Mouse (Mus musculus) granulocyte monocyte progenitor cell, adult 5-6 weeks (primary cell): ENCODE results near the gene Ccr4. TPM values are rescaled to one million over a fixed set of nuclear protein-coding genes. Genes with fewer than 3 reads are reported as not detected.
A peak's percentile ranks its signal among the peaks of the same experiment; 100 is the strongest.

Source experiments
- ATAC-seq: replicated peaks from 2 replicates; pipeline ENCODE4 v1.8.0; 2016; ENCODE audit warnings: mild to moderate bottlenecking, moderate TSS enrichment, inconsistent platforms; ENCODE audit not compliant: poor library complexity, severe bottlenecking
- total RNA-seq, 2 experiments: library from RNA; stranded (forward) in 1 of 2; stranded (reverse) in 1 of 2; fragments of 200-712, 200-1000 nt in 1 of 2; fragments of >200 nt in 1 of 2; fragmentation: Nextera tagmentation in 1 of 2; gene quantifications; 2 replicates each; pipeline ENCODE4 v1.2.3; 2014 to 2017

The Ccr4 gene
- total RNA-seq (2014; fragmentation: Nextera tagmentation) (not detected in 2 replicates), total RNA-seq (2017) (not detected in 2 replicates)

DNA sequence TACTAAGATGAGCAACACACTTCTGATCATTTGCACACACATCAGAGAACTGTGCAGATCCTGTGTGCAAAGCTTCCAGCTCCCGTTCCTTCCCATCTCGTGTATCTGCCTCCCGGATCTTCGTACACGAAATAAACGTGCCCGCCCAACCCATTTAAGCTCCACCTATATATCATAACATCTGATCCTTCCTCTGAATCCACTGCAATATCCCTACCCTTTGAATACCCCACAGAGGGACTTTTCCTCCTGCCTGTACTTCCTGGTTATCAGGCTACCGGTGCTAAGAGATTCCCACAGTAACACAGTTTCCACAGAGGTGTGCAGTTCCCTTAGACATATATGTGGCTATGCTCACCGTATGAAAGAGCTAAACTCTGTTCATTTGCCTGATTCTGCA lies at the start of gene Ccr4:
TSS of gene Ccr4 (minus strand) at position 101 of the 400 bp plus-strand sequence.
- ATAC-seq, result no peak

- peak; percentile 42 for ATAC-seq
These were observed 49.1 kb upstream of the Ccr4 start for GRCm38 (mm10) chr9:114553828-114554227.

- ATAC-seq, result no peak
These were observed 45.3 kb upstream of the Ccr4 start for GRCm38 (mm10) chr9:114550033-114550432.

DNA sequence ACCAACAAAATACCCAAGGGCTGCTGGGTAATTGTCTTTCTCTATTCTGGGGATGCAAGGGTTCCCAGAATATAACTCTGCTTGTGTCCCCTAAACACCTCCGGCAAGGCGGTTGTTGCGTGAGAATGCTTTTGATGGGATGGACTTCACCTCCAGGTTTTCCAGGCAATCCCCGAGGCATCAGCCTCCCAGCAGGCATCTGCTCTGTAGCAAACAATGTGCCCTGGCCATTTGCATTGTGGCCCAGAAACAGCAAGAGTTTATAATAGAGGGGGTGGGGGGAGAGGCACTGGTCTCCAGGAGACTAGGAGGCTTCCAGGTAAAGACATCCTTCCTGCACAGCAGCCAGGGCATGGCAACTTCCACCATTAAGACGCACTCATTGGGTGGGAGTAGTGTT lies 44.4 kb upstream of the Ccr4 start:
- no peak for ATAC-seq

DNA sequence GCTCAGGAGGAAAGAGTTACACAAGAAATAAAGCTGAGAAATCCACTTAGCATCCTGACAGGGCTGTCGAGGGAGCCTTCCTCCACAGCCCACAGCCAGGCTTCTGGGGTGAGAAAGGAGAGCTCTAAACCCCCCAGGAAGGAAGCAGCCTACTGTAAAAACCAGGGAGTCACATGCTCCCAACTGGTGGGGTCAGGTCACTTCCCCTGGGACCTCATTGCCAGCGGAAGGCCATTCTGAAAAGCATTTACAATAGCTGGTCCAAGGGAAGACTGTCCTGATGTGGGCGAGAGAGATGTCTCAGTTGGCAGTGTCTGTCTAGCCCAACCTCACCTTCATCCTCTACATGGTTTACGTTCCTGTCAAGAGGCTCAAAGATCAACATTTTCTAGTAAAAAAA lies 43.8 kb upstream of the Ccr4 start:
- no peak for ATAC-seq

- no peak for ATAC-seq
These were observed 42.9 kb upstream of the Ccr4 start for GRCm38 (mm10) chr9:114547643-114548077.

- ATAC-seq, result 0 out of 2 replicates have a peak, but pooled peaks have one; percentile 42
These were observed 42.0 kb upstream of the Ccr4 start for GRCm38 (mm10) chr9:114546765-114547164.

- no peak for ATAC-seq
These were observed 40.2 kb upstream of the Ccr4 start for GRCm38 (mm10) chr9:114544754-114545393.

DNA sequence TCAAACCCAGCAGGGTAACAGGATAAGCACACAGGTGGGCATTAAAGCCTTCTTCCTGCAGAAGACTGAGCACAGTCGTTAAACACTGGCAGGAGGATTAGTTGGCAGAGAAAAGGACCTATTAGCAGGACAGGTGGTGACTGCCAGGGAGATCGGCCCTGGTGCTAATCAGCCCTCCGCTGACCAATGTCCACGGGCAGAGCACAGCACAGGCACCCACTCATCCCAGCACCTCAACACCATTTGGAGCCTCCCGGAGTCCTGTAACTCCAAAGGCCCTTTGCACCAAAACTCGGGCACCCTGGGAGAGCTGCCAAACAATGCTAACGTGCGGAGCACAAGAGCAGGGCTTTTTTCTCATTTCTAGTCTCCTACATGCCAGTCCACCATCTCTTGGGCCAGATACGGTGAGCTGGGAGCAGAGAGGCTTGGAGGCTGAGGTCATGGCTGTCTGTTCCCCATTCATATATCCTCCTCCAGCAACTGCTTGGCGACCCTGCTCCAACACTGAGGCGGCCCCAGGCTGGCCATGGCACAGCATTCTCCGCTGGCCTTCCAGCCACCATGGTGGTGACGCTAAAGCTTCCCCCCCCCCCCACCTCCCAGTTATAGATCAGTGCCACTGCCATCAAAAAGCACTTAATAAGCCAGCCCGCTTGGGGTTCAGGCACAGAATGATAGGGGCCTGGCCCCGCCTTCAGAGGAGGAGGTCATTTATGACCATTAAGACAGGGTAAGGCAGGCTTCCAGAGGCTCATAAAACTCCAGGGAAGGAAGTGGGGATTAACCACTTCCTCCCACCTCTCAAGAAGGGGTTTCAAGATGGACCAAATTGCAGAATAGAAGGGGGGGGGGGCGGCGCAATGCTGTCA lies 39.4 kb upstream of the Ccr4 start:
- ATAC-seq, result no peak

GRCm38 (mm10) chr9:114541279-114541741 lies 36.6 kb upstream of the Ccr4 start:
- ATAC-seq, result peak; percentile 86

DNA sequence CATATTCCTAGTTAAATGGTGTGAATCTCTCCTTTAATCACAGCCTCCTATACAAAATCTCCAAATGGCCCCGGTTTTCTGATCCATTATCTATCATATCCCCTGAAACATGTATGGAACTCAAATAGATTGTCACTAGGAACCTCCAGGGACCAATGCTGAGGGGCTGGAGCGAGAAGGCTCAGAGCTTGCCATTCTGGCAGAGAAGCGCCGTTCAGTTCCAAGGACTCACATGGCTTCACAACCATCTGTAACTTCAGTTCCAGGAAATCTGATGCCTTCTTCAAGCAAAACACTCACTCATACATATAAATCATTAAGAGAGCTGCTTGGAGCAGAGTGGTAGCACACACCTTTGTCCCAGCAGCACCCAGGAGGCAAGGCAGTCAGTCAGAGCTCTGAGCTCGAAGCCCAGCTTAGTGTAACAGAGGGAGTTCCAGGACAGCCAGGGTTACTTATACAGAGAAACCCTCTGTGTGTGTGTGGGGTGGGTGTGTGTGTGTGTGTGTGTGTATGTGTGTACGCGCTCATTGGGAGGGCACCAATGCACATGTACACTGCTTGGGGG lies 34.4 kb upstream of the Ccr4 start:
- no peak for ATAC-seq

GRCm38 (mm10) chr9:114536628-114537027 lies 31.9 kb upstream of the Ccr4 start:
- no peak for ATAC-seq

DNA sequence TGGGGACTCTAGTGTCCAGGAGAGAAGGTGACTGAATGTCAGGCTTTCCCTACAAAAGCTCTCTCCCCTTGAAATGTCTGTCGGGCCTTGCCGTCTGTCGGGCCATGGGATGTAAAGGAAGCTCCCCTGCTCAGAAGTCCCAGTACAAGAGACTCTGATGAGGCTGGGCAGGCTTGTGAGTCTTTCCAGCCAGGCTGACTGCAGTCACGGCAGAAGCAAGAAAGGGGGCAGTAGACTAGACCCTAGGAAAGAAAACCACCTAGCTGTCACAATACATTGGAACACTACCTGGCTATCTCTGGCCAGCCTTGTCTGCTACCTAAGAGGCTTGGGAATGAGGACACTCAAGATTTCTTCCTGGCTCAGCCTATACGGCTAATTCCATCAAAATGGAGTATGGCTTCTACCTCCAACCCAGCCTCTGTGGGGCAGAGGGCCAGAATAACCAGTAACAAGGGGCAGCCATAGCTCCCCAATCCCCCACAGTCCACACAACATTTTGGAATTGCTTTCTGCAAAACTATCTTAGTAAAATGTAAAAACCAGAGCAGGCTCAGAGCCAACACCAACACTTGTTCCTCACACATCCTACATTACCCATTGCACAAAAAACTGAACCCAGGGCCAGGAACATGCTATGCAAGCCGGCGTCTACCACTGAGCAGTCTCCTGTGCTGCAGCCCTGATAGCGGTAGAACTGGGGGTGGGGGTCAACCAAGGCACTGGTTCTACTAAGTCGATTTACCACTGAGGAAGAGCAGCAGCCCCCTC lies 30.2 kb upstream of the Ccr4 start:
- ATAC-seq, result no peak

DNA sequence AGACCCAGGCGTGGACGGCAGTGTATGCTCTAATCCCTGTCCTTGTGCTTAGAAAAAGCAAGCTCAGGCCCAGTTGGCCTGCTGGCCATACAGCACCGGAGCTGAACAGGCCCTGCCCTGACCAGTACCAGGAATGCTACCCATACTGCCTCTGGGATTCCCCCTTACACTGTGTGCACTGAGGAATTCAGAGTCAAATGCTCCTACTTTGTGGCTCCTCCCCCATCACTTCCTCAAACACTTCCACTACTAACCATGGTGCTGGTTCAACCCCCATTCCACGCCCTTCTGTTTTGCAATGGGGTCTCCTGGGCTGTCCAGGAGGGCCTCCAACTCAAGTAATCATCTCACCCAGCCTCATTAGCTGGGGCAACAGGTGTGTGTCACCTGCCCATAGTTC lies 29.1 kb upstream of the Ccr4 start:
- ATAC-seq, result peak; percentile 91

GRCm38 (mm10) chr9:114531276-114531675 lies 26.6 kb upstream of the Ccr4 start:
- no peak for ATAC-seq

GRCm38 (mm10) chr9:114528680-114529048 lies 23.9 kb upstream of the Ccr4 start:
- no peak for ATAC-seq

DNA sequence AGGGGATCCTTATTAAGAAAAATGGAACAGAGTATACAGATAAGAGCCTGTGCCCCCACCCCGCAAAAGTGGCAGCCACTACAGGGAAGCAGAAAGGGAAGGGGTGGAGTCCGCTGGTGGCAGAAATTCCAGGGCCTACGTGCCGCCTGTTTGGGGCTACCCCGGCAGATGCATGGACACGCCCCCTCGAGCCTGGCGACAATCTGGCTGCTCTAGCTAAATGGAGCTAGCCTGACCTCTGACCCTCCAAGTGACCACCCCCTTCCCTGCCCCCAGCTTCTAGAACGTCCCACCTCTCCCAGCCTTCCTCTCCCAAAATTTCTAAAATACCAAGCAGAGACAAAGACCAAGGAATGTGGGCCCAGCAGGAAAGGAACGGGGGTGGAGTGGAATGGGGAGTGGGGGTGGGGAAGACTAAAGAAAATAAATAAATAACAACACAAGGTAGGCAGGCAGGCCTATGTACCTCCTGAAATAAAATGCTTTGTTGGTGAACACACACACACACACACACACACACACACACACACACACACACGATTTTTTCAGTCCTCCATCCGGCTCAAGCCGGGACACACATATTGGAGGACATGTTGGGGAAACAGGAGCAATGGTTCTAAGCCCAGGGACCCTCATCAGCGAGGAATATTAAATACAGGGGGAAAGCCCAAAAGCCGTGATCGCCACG lies 23.4 kb upstream of the Ccr4 start:
- peak; percentile 52; the same call in 1 of the 2 replicates for ATAC-seq

GRCm38 (mm10) chr9:114527085-114527484 lies 22.4 kb upstream of the Ccr4 start:
- peak; percentile 71 for ATAC-seq

- ATAC-seq, result 0 out of 2 replicates have a peak, but pooled peaks have one; percentile 10
These were observed 21.9 kb upstream of the Ccr4 start for GRCm38 (mm10) chr9:114526581-114526980.

- ATAC-seq, result no peak
These were observed 21.2 kb upstream of the Ccr4 start for GRCm38 (mm10) chr9:114525891-114526290.
